Mouse (Mus musculus): ENCODE measurements around the gene Ap3m1. TPM values are rescaled to one million over a fixed set of nuclear protein-coding genes. Genes with fewer than 3 reads are reported as not detected.
A peak's percentile ranks its signal among the peaks of the same experiment; 100 is the strongest.

Gene Ap3m1
- polyA plus RNA-seq, 1 experiment: 2.7 TPM

DNA sequence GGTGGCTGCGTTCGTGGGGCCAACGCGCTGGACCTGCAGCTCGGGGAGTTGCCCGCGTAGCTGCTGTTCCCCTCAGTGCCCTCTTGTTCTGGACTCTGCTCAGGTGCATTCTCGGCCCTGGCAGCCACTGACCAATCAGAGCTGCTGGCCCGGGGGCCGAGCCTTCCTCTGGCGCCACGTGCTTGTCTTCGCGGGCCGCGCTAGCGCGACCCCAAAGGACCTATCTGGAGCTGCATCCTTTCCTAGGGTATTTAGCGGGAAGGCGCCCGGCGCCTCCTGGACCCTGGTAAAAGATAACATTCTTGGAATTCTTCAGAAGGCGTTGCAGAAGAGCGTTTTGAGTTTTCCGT, 448 bp upstream of the Ap3m1 start:
- peaks cover 12% of the 10 kb centered on the region for H3K36me3 ChIP-seq (replicated peaks; ENCODE audit: low read length)
- H3K9me3 ChIP-seq: no peaks in the 10 kb centered on the region
- no peaks in the 10 kb centered on the region for H3K27me3 ChIP-seq (replicated peaks)
- H3K4me1 ChIP-seq: peaks cover 19% of the 10 kb centered on the region
- TF ChIP-seq FLI1 (IDR thresholded peaks at IDR 0.05; ENCODE audit: low read length) (no peak), GATA1 (IDR thresholded peaks at IDR 0.05; ENCODE audit: borderline replicate concordance, low read length) (no peak)
- peak overlapping the region; percentile 94 for H3K4me3 ChIP-seq (replicated peaks)

DNA sequence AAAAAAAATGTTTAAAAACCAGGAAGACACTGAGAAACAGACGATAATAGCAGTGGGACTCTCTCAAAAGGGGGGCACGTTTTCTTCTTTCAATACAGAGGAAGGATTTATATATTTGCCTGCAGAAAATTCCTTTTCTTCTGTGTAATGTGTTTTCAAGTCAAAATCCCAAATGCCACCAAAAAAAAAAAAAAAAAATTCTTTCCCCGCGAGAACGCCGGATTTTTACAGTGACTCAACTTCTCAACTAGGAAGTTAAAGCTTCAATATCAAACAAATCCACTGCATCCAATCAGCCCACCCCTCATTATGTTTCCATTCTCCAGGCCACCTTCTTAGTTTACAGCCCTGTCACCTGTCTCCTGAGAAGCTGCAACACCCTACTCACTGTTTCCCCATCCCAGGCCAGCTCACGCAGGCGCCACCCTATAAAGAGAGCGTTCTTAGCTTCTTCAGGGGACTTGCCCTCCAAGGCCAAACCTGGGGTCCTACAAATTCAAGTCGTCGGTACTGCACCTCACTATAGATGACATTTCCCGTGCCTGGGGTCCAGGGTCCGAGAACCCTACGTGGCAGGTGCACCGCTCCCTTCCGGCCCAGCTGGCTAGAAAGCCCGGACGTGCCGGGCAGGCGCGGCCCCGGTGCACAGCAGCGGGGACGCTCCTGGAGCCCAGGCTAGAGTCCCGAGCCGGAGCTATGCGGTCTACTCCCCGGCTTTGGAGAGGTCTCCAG, 762 bp downstream of the Ap3m1 start:
- Histone ChIP-seq H3K27me3 (replicated peaks) (no peaks in the 10 kb centered on the region), H3K36me3 (replicated peaks; ENCODE audit: low read length) (peaks cover 16% of the 10 kb centered on the region), H3K4me3 (replicated peaks) (peak overlapping the region; percentile 94), H3K9me3 (no peaks in the 10 kb centered on the region), H3K4me1 (peaks cover 24% of the 10 kb centered on the region)
- no peak for TF ChIP-seq GATA1 (IDR thresholded peaks at IDR 0.05; ENCODE audit: borderline replicate concordance, low read length)
- TF ChIP-seq FLI1 (IDR thresholded peaks at IDR 0.05; ENCODE audit: low read length): no peak

DNA sequence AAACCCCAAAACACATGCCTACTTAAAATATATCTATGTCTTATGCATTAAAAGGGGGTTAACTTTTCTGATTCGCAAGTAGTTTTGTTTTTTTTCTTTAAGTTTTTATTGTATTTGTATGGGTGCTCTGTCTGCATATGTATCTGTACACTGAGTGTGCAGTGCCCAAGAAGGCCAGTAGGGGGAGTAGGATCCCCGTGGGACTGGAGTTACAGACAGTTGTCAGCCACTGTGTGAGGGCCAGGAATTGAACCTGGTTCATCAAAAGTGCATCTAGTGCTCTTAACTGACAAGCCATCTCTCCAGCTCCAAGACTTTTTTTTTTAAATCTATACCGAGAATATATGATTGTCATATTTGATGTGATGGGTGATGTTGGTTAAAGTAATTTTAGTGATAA, 1.6 kb downstream of the Ap3m1 start:
- no peak for TF ChIP-seq GATA1 (IDR thresholded peaks at IDR 0.05; ENCODE audit: borderline replicate concordance, low read length)
- TF ChIP-seq FLI1 (IDR thresholded peaks at IDR 0.05; ENCODE audit: low read length): no peak
- Histone ChIP-seq H3K9me3 (no peaks in the 10 kb centered on the region), H3K27me3 (replicated peaks) (no peaks in the 10 kb centered on the region), H3K4me1 (peaks cover 29% of the 10 kb centered on the region), H3K4me3 (replicated peaks) (peak overlapping the region; percentile 94), H3K36me3 (replicated peaks; ENCODE audit: low read length) (peaks cover 20% of the 10 kb centered on the region)

GRCm38 (mm10) chr14:21048879-21049278, 3.4 kb downstream of the Ap3m1 start:
- H3K36me3 ChIP-seq (replicated peaks; ENCODE audit: low read length): peaks cover 35% of the 10 kb centered on the region
- no peaks in the 10 kb centered on the region for H3K27me3 ChIP-seq (replicated peaks)
- H3K9me3 ChIP-seq: no peaks in the 10 kb centered on the region
- H3K4me3 ChIP-seq (replicated peaks): no peak overlapping the region
- TF ChIP-seq GATA1 (IDR thresholded peaks at IDR 0.05; ENCODE audit: borderline replicate concordance, low read length): no peak
- no peak for TF ChIP-seq FLI1 (IDR thresholded peaks at IDR 0.05; ENCODE audit: low read length)
- H3K4me1 ChIP-seq: peaks cover 29% of the 10 kb centered on the region

- peaks cover 26% of the 10 kb centered on the region for H3K4me1 ChIP-seq
- no peaks in the 10 kb centered on the region for H3K9me3 ChIP-seq
- H3K36me3 ChIP-seq (replicated peaks; ENCODE audit: low read length): peaks cover 44% of the 10 kb centered on the region
- TF ChIP-seq FLI1 (IDR thresholded peaks at IDR 0.05; ENCODE audit: low read length): no peak
- TF ChIP-seq GATA1 (IDR thresholded peaks at IDR 0.05; ENCODE audit: borderline replicate concordance, low read length): no peak
- no peaks in the 10 kb centered on the region for H3K27me3 ChIP-seq (replicated peaks)
- H3K4me3 ChIP-seq (replicated peaks): no peak overlapping the region
Observed at GRCm38 (mm10) chr14:21047840-21048239, 4.5 kb downstream of the Ap3m1 start.

- Histone ChIP-seq H3K36me3 (replicated peaks; ENCODE audit: low read length) (peaks cover 87% of the 10 kb centered on the region), H3K4me1 (peaks cover 28% of the 10 kb centered on the region), H3K9me3 (no peaks in the 10 kb centered on the region), H3K27me3 (replicated peaks) (no peaks in the 10 kb centered on the region), H3K4me3 (replicated peaks) (no peak overlapping the region)
- no peak for TF ChIP-seq GATA1 (IDR thresholded peaks at IDR 0.05; ENCODE audit: borderline replicate concordance, low read length)
- no peak for TF ChIP-seq FLI1 (IDR thresholded peaks at IDR 0.05; ENCODE audit: low read length)
Observed at GRCm38 (mm10) chr14:21039623-21040022, 12.7 kb downstream of the Ap3m1 start.

- no peaks in the 10 kb centered on the region for H3K27me3 ChIP-seq (replicated peaks)
- peaks cover 33% of the 10 kb centered on the region for H3K4me1 ChIP-seq
- no peak overlapping the region for H3K4me3 ChIP-seq (replicated peaks)
- no peaks in the 10 kb centered on the region for H3K9me3 ChIP-seq
- TF ChIP-seq GATA1 (IDR thresholded peaks at IDR 0.05; ENCODE audit: borderline replicate concordance, low read length): no peak
- no peak for TF ChIP-seq FLI1 (IDR thresholded peaks at IDR 0.05; ENCODE audit: low read length)
- peaks cover 88% of the 10 kb centered on the region for H3K36me3 ChIP-seq (replicated peaks; ENCODE audit: low read length)
Observed at GRCm38 (mm10) chr14:21039077-21039476, 13.2 kb downstream of the Ap3m1 start.

DNA sequence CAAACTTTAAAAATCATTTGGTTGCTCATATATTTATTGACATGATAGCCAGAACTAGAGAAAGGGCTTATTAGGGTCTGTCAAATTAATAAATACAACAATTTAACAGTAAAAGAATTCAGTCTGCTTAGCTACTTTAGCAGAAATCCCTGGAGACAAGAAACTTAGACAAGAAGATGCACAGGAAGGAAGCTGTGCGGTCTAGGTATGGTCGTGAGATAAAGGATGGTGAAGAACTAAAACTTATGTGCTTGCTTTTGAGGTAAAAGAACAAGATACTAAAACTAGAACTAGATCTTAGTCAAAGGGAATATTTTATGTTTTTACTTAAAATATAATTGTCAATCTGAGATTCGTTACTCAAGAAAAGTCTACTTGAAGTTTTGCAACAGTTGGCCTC, 17.5 kb downstream of the Ap3m1 start:
- Histone ChIP-seq H3K36me3 (replicated peaks; ENCODE audit: low read length) (peaks cover 90% of the 10 kb centered on the region), H3K4me3 (replicated peaks) (no peak overlapping the region), H3K27me3 (replicated peaks) (no peaks in the 10 kb centered on the region), H3K4me1 (peaks cover 62% of the 10 kb centered on the region), H3K9me3 (no peaks in the 10 kb centered on the region)
- TF ChIP-seq GATA1 (IDR thresholded peaks at IDR 0.05; ENCODE audit: borderline replicate concordance, low read length) (no peak), FLI1 (IDR thresholded peaks at IDR 0.05; ENCODE audit: low read length) (no peak)

- H3K4me1 ChIP-seq: peaks cover 63% of the 10 kb centered on the region
- peaks cover 90% of the 10 kb centered on the region for H3K36me3 ChIP-seq (replicated peaks; ENCODE audit: low read length)
- H3K27me3 ChIP-seq (replicated peaks): no peaks in the 10 kb centered on the region
- H3K4me3 ChIP-seq (replicated peaks): no peak overlapping the region
- no peaks in the 10 kb centered on the region for H3K9me3 ChIP-seq
- TF ChIP-seq FLI1 (IDR thresholded peaks at IDR 0.05; ENCODE audit: low read length) (no peak), GATA1 (IDR thresholded peaks at IDR 0.05; ENCODE audit: borderline replicate concordance, low read length) (no peak)
Observed at GRCm38 (mm10) chr14:21034271-21034670, 18.0 kb downstream of the Ap3m1 start.

DNA sequence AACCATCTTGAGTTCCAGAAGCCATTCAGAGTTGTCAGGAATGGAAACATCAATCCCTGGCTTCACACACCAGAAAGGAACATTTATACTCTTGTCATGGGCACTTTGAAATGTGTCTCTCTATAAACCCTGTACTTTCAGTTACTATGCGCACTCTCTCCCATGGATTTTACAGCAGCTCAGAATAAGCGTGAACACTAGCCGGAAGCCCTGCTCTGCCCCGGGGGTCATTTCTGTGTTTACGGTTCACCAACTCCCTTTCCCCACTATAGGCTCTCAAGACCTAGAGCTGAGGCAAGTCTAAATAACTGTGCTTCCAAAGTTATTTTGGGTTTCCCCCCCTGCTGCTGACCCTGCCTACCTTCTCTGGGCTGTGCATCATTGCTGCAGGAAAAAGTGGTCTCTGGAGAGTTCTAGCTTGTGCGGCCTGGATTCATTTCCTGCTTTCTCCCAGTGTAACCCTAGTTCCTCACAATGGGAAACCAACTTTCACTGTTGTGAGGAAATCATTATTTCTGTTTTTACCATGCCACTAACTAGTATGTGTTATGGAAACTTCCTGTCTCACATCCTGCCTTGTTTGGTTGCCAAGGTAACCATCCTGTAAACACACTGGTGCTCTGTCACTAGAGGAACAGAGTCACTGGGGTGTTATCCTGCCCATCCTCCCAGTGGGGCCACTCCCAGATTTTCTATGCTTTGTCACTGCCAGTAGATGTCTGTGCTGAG, 20.4 kb downstream of the Ap3m1 start:
- H3K9me3 ChIP-seq: no peaks in the 10 kb centered on the region
- peaks cover 80% of the 10 kb centered on the region for H3K4me1 ChIP-seq
- H3K4me3 ChIP-seq (replicated peaks): no peak overlapping the region
- no peaks in the 10 kb centered on the region for H3K27me3 ChIP-seq (replicated peaks)
- peaks cover 91% of the 10 kb centered on the region for H3K36me3 ChIP-seq (replicated peaks; ENCODE audit: low read length)
- TF ChIP-seq GATA1 (IDR thresholded peaks at IDR 0.05; ENCODE audit: borderline replicate concordance, low read length) (no peak), FLI1 (IDR thresholded peaks at IDR 0.05; ENCODE audit: low read length) (peak; percentile 80)

Measured in megakaryocyte, embryonic 14.5 days (primary cell).